In genomic region chr7:34229153-34229552, GRCm38 (mm10) we compare ENCODE assay signal across 8 mouse cellular contexts. TPM values are rescaled to one million over a fixed set of nuclear protein-coding genes. Genes with fewer than 3 reads are reported as not detected.
A peak's percentile ranks its signal among the peaks of the same experiment; 100 is the strongest.
DNase-seq lines count a peak whose midpoint lies in the region; ATAC-seq and TF ChIP-seq lines count a peak whose summit lies in the region.

No protein-coding gene starts in this region.

- no peak for TF ChIP-seq CTCF in cerebellum, adult 2 months (IDR thresholded peaks at IDR 0.05; ENCODE audit: borderline replicate concordance, insufficient read depth, low read depth, low read length)

- peaks cover 27% of the 10 kb centered on the region for H3K4me1 ChIP-seq in cerebellum, adult 2 months (ENCODE audit: control insufficient read depth, insufficient read depth, low read length)
- H3K4me1 ChIP-seq in neural tube, embryonic 11.5 days (ENCODE audit: control insufficient read depth, insufficient read depth, low read length): 0 out of 2 replicates have a peak, but pooled peaks cover 6% of the 10 kb centered on the region
- H3K4me1 ChIP-seq in limb, embryonic 15.5 days: peaks cover 42% of the 10 kb centered on the region
- H3K4me1 ChIP-seq in stomach, embryonic 14.5 days (ENCODE audit: control insufficient read depth, insufficient read depth, low read length): peaks cover 18% of the 10 kb centered on the region; the same call in 1 of the 2 replicates

- peak overlapping the region; percentile 54 for H3K27ac ChIP-seq in cerebellum, adult 2 months (ENCODE audit: insufficient read depth, low read length)
- H3K27ac ChIP-seq in neural tube, embryonic 11.5 days (ENCODE audit: low read depth, low read length): no peak overlapping the region
- peak overlapping the region; percentile 90 for H3K27ac ChIP-seq in limb, embryonic 15.5 days
- no peak overlapping the region; the same call in 1 of the 2 replicates for H3K27ac ChIP-seq in stomach, embryonic 14.5 days (ENCODE audit: low read length)

- ATAC-seq in neural tube, embryonic 11.5 days (ENCODE audit: insufficient read depth, low FRiP score, low TSS enrichment): no peak
- ATAC-seq in limb, embryonic 15.5 days (ENCODE audit: insufficient number of reproducible peaks, low FRiP score, low TSS enrichment, low read depth): no peak
- no peak for ATAC-seq in stomach, embryonic 14.5 days (ENCODE audit: insufficient number of reproducible peaks, insufficient read depth, low FRiP score, low read depth)

- H3K27me3 ChIP-seq in cerebellum, adult 2 months (ENCODE audit: control insufficient read depth, insufficient read depth, low read length): no peaks in the 10 kb centered on the region
- no peaks in the 10 kb centered on the region for H3K27me3 ChIP-seq in neural tube, embryonic 11.5 days (ENCODE audit: control insufficient read depth, insufficient read depth, low read length)
- H3K27me3 ChIP-seq in limb, embryonic 15.5 days: no peaks in the 10 kb centered on the region
- H3K27me3 ChIP-seq in stomach, embryonic 14.5 days (ENCODE audit: control insufficient read depth, insufficient read depth, low read length): no peaks in the 10 kb centered on the region

- WGBS in cerebellum, adult 2 months: 7% methylated on average over 5 of the region's 5 CpGs
- WGBS in neural tube, embryonic 11.5 days: 18% methylated on average over 5 of the region's 5 CpGs
- WGBS in limb, embryonic 15.5 days: 16% methylated on average over 5 of the region's 5 CpGs
- 17% methylated on average over 5 of the region's 5 CpGs for WGBS in stomach, embryonic 14.5 days

- H3K36me3 ChIP-seq in neural tube, embryonic 11.5 days (ENCODE audit: control insufficient read depth, insufficient read depth, low read length): peaks cover 7% of the 10 kb centered on the region; the same call in 1 of the 2 replicates
- peaks cover 41% of the 10 kb centered on the region for H3K36me3 ChIP-seq in limb, embryonic 15.5 days
- peaks cover 32% of the 10 kb centered on the region for H3K36me3 ChIP-seq in stomach, embryonic 14.5 days (ENCODE audit: control insufficient read depth, insufficient read depth, low read length)

- no peaks in the 10 kb centered on the region for H3K9me3 ChIP-seq in neural tube, embryonic 11.5 days (ENCODE audit: control insufficient read depth, low read length)
- no peaks in the 10 kb centered on the region for H3K9me3 ChIP-seq in limb, embryonic 15.5 days
- no peaks in the 10 kb centered on the region for H3K9me3 ChIP-seq in stomach, embryonic 14.5 days (ENCODE audit: control insufficient read depth, low read depth, low read length)

- no peak for DNase-seq in cerebellum, adult 2 months
- no peak for DNase-seq in cerebellum, adult 11 months
- DNase-seq in neural tube, embryonic 11.5 days (ENCODE audit: low spot score): no peak
- DNase-seq in neural tube, embryonic 10.5 days (ENCODE audit: extremely low spot score, low spot score): no peak
- no peak for DNase-seq in urinary bladder, postnatal 10 days (ENCODE audit: low spot score)
- no peak for DNase-seq in adrenal gland, adult 8-10 months

- H3K4me2 ChIP-seq in neural tube, embryonic 11.5 days (ENCODE audit: low read depth): peak overlapping the region; percentile 75
- peak overlapping the region; percentile 78 for H3K4me2 ChIP-seq in limb, embryonic 15.5 days
- H3K4me2 ChIP-seq in stomach, embryonic 14.5 days (replicated peaks; ENCODE audit: low read depth, low read length): peak overlapping the region; percentile 75

- peak overlapping the region; percentile 97 for H3K4me3 ChIP-seq in cerebellum, adult 2 months (replicated peaks; ENCODE audit: insufficient read depth, low read depth, low read length)
- H3K4me3 ChIP-seq in neural tube, embryonic 11.5 days (ENCODE audit: low read depth, low read length): peak overlapping the region; percentile 61
- peak overlapping the region; percentile 80 for H3K4me3 ChIP-seq in limb, embryonic 15.5 days
- H3K4me3 ChIP-seq in stomach, embryonic 14.5 days (ENCODE audit: low read depth, low read length): peak overlapping the region; percentile 80

- H3K9ac ChIP-seq in neural tube, embryonic 11.5 days (ENCODE audit: low read length): peak overlapping the region; percentile 70
- H3K9ac ChIP-seq in limb, embryonic 15.5 days: peak overlapping the region; percentile 87
- H3K9ac ChIP-seq in stomach, embryonic 14.5 days (replicated peaks; ENCODE audit: low read depth, low read length): peak overlapping the region; percentile 72

- TF ChIP-seq POLR2A in cerebellum, adult 2 months (IDR thresholded peaks at IDR 0.05; ENCODE audit: borderline replicate concordance, insufficient read depth, low read length): no peak

RNA-seq across cellular contexts. Expression of gene Gpi1, which starts 1.0 kb away (rescaled TPM):
- 611 and 659 TPM in 2 replicates for polyA plus RNA-seq in cerebellum, adult 2 months (2012; rRNA removed)
- polyA plus RNA-seq in neural tube, embryonic 11.5 days (2014; fragmentation: Nextera tagmentation; extraction: Ambion mirVana): 306 and 324 TPM in 2 replicates
- polyA plus RNA-seq in limb, embryonic 15.5 days (2015; fragmentation: Nextera tagmentation; extraction: Ambion mirVana): 288 and 306 TPM in 2 replicates
- polyA plus RNA-seq in stomach, embryonic 14.5 days (2014; fragmentation: Nextera tagmentation; extraction: Ambion mirVana): 354 and 363 TPM in 2 replicates
- 100 to 1,000 TPM; 226 to 338 (median 277) TPM for total RNA-seq in adrenal gland, adult 8-10 months (2022)

RNA-seq across cellular contexts. Expression of gene Gm6096, which starts 21.7 kb away (rescaled TPM):
- polyA plus RNA-seq in cerebellum, adult 2 months (2012; rRNA removed): not detected in 2 replicates
- 0.69 and 1.2 TPM in 2 replicates for polyA plus RNA-seq in neural tube, embryonic 11.5 days (2014; fragmentation: Nextera tagmentation; extraction: Ambion mirVana)
- polyA plus RNA-seq in limb, embryonic 15.5 days (2015; fragmentation: Nextera tagmentation; extraction: Ambion mirVana): not detected in 2 replicates
- polyA plus RNA-seq in stomach, embryonic 14.5 days (2014; fragmentation: Nextera tagmentation; extraction: Ambion mirVana): 0.70 and 0.80 TPM in 2 replicates
- total RNA-seq in adrenal gland, adult 8-10 months (2022): not detected

RNA-seq across cellular contexts. Expression of gene Pdcd2l, which starts 32.7 kb away (rescaled TPM):
- 40.0 and 41.8 TPM in 2 replicates for polyA plus RNA-seq in cerebellum, adult 2 months (2012; rRNA removed)
- polyA plus RNA-seq in neural tube, embryonic 11.5 days (2014; fragmentation: Nextera tagmentation; extraction: Ambion mirVana): 60.8 and 64.4 TPM in 2 replicates
- polyA plus RNA-seq in limb, embryonic 15.5 days (2015; fragmentation: Nextera tagmentation; extraction: Ambion mirVana): 59.1 and 59.9 TPM in 2 replicates
- polyA plus RNA-seq in stomach, embryonic 14.5 days (2014; fragmentation: Nextera tagmentation; extraction: Ambion mirVana): 57.1 and 64.1 TPM in 2 replicates
- total RNA-seq in adrenal gland, adult 8-10 months (2022): 10 to 100 TPM; 25.7 to 30.3 (median 27.0) TPM

RNA-seq across cellular contexts. Expression of gene Uba2, which starts 59.8 kb away (rescaled TPM):
- polyA plus RNA-seq in cerebellum, adult 2 months (2012; rRNA removed): 106 and 110 TPM in 2 replicates
- 261 and 264 TPM in 2 replicates for polyA plus RNA-seq in neural tube, embryonic 11.5 days (2014; fragmentation: Nextera tagmentation; extraction: Ambion mirVana)
- polyA plus RNA-seq in limb, embryonic 15.5 days (2015; fragmentation: Nextera tagmentation; extraction: Ambion mirVana): 186 and 190 TPM in 2 replicates
- 193 and 196 TPM in 2 replicates for polyA plus RNA-seq in stomach, embryonic 14.5 days (2014; fragmentation: Nextera tagmentation; extraction: Ambion mirVana)
- 10 to 100 TPM; 64.3 to 77.2 (median 72.4) TPM for total RNA-seq in adrenal gland, adult 8-10 months (2022)

Comparison
In these comparisons a context has a peak if more than half of its experiments do, and no peak if none do; other contexts are left out.
1. H3K27ac ChIP-seq: peak in cerebellum, adult 2 months (single experiment) and limb, embryonic 15.5 days (single experiment); none in neural tube, embryonic 11.5 days (single experiment) and stomach, embryonic 14.5 days (single experiment).
2. Peak in every context shown above with its lines, with median percentiles within 50 percentile points of each other: H3K4me3 ChIP-seq, H3K4me2 ChIP-seq and H3K9ac ChIP-seq.